Mouse (Mus musculus): ENCODE data around the gene Slc36a2. TPM values are rescaled to one million over a fixed set of nuclear protein-coding genes. Genes with fewer than 3 reads are reported as not detected.

The Slc36a2 gene
- polyA plus RNA-seq, 1 experiment from 2014 or later = 2.0 TPM

DNA sequence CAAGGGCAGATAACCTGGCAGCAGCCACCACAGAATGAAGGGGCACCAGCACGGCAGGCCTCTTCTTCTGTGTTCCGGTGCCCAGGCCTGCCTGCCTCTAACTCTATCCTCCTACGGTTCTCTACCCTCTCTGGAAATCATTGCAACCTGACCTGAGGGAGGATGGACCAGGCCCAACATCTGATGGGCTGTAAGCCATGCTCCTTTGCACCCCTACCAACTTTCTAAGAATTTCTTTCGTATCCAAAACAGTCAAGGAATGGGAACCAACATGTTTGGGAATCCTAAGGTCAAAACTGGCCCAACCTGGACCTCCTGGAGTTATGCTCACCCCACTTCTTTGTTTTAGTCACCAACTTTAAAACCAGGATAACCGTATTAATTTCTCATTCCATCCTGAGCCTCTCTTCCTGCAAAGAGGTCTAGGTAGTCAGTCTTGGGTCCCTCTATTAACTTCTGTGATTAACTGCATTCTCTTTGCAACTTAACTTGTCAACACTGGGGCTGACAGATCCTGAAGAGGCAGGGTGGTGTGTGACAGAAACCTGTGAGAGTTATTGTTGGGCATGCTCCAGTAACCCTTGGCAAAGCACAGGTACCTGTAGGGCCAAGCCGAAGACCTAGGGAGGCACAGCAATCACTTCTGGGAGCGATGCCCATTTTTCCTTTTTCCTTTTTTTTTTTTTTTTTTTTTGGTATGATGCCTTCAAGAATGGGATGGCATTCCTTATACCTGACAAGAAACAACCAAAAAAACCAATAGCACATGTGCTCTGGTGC, 75.2 kb downstream of the Slc36a2 start:
- H3K9ac ChIP-seq = no peak overlapping the region
- ATAC-seq (ENCODE audit: insufficient read depth, low FRiP score, low read depth) = no peak
- H3K4me3 ChIP-seq (replicated peaks) = no peak overlapping the region
- H3K36me3 ChIP-seq = 0 out of 2 replicates have a peak, but pooled peaks cover 2% of the 10 kb centered on the region
- H3K4me1 ChIP-seq = 0 out of 2 replicates have a peak, but pooled peaks cover 2% of the 10 kb centered on the region
- H3K27ac ChIP-seq = no peak overlapping the region
- H3K4me2 ChIP-seq = no peak overlapping the region
- no peaks in the 10 kb centered on the region for H3K9me3 ChIP-seq
- H3K27me3 ChIP-seq (replicated peaks) = no peaks in the 10 kb centered on the region
- 87% methylated on average over 7 of the region's 7 CpGs for WGBS

Other genes starting within 250 kb of the Slc36a2 start
- 20.0 and 20.5 TPM in 2 replicates for gene Tnip1, start 222.2 kb downstream of the Slc36a2 start, polyA plus RNA-seq (2015; fragmentation: Nextera tagmentation; extraction: Ambion mirVana)
- gene Anxa6, start 151.6 kb downstream of the Slc36a2 start, polyA plus RNA-seq (2015; fragmentation: Nextera tagmentation; extraction: Ambion mirVana) = 307 and 346 TPM in 2 replicates
- gene Ccdc69, start 106.9 kb downstream of the Slc36a2 start, polyA plus RNA-seq (2015; fragmentation: Nextera tagmentation; extraction: Ambion mirVana) = 3.1 and 3.2 TPM in 2 replicates
- 21.7 and 22.2 TPM in 2 replicates for gene Gm2a, start 87.0 kb downstream of the Slc36a2 start, polyA plus RNA-seq (2015; fragmentation: Nextera tagmentation; extraction: Ambion mirVana)
- 0.08 TPM in 1 of 2 replicates, not detected in the other for gene Slc36a3, start 33.4 kb downstream of the Slc36a2 start, polyA plus RNA-seq (2015; fragmentation: Nextera tagmentation; extraction: Ambion mirVana)
- 2.1 and 2.7 TPM in 2 replicates for gene Slc36a1, start 19.3 kb upstream of the Slc36a2 start, polyA plus RNA-seq (2015; fragmentation: Nextera tagmentation; extraction: Ambion mirVana)
- 0.62 and 0.69 TPM in 2 replicates for gene Fat2, start 151.5 kb upstream of the Slc36a2 start, polyA plus RNA-seq (2015; fragmentation: Nextera tagmentation; extraction: Ambion mirVana)
- gene Sparc, start 238.1 kb upstream of the Slc36a2 start, polyA plus RNA-seq (2015; fragmentation: Nextera tagmentation; extraction: Ambion mirVana) = 1,683 and 1,927 TPM in 2 replicates